Mouse (Mus musculus): ENCODE data around the gene Rab17. TPM values are rescaled to one million over a fixed set of nuclear protein-coding genes. Genes with fewer than 3 reads are reported as not detected.

Gene Rab17
- polyA plus RNA-seq, 1 experiment = 42.5 TPM

- Histone ChIP-seq H3K36me3 (ENCODE audit: control insufficient read depth, insufficient read depth, low read length) (no peaks in the 10 kb centered on the region), H3K4me1 (ENCODE audit: control insufficient read depth, insufficient read depth, insufficient read length, low read length) (peaks cover 2% of the 10 kb centered on the region; the same call in 1 of the 2 replicates), H3K4me3 (ENCODE audit: low read depth, low read length) (no peak overlapping the region), H3K27me3 (ENCODE audit: control insufficient read depth, insufficient read depth, low read length) (no peaks in the 10 kb centered on the region), H3K27ac (ENCODE audit: insufficient read depth, low read depth, low read length) (no peak overlapping the region)
- TF ChIP-seq CTCF (IDR thresholded peaks at IDR 0.05; ENCODE audit: extremely low read depth, insufficient read length, insufficient replicate concordance, low read depth, low read length) (peak; percentile 99), POLR2A (IDR thresholded peaks at IDR 0.05; ENCODE audit: low read depth, low read length) (no peak)
- WGBS = 28% methylated on average over 9 of the region's 9 CpGs
Observed at GRCm38 (mm10) chr1:90972911-90973573, 3.6 kb upstream of the Rab17 start.

- peaks cover 4% of the 10 kb centered on the region; the same call in 1 of the 2 replicates for H3K36me3 ChIP-seq (ENCODE audit: control insufficient read depth, insufficient read depth, low read length)
- H3K27ac ChIP-seq (ENCODE audit: insufficient read depth, low read depth, low read length) = peak overlapping the region; percentile 89
- no peaks in the 10 kb centered on the region for H3K27me3 ChIP-seq (ENCODE audit: control insufficient read depth, insufficient read depth, low read length)
- TF ChIP-seq CTCF (IDR thresholded peaks at IDR 0.05; ENCODE audit: extremely low read depth, insufficient read length, insufficient replicate concordance, low read depth, low read length) (no peak), POLR2A (IDR thresholded peaks at IDR 0.05; ENCODE audit: low read depth, low read length) (no peak; the same call in 1 of the 2 replicates)
- peak overlapping the region; percentile 79 for H3K4me3 ChIP-seq (ENCODE audit: low read depth, low read length)
- 22% methylated on average over 10 of the region's 10 CpGs for WGBS
- peaks cover 12% of the 10 kb centered on the region; the same call in 1 of the 2 replicates for H3K4me1 ChIP-seq (ENCODE audit: control insufficient read depth, insufficient read depth, insufficient read length, low read length)
Observed at GRCm38 (mm10) chr1:90969881-90970390, 475 bp upstream of the Rab17 start.

GRCm38 (mm10) chr1:90968649-90969048 is 812 bp downstream of the Rab17 start:
- no peaks in the 10 kb centered on the region for H3K27me3 ChIP-seq (ENCODE audit: control insufficient read depth, insufficient read depth, low read length)
- TF ChIP-seq CTCF (IDR thresholded peaks at IDR 0.05; ENCODE audit: extremely low read depth, insufficient read length, insufficient replicate concordance, low read depth, low read length) = no peak
- TF ChIP-seq POLR2A (IDR thresholded peaks at IDR 0.05; ENCODE audit: low read depth, low read length) = no peak
- WGBS = 31% methylated on average over 4 of the region's 4 CpGs
- H3K4me3 ChIP-seq (ENCODE audit: low read depth, low read length) = peak overlapping the region; percentile 79
- H3K27ac ChIP-seq (ENCODE audit: insufficient read depth, low read depth, low read length) = peak overlapping the region; percentile 89
- peaks cover 4% of the 10 kb centered on the region; the same call in 1 of the 2 replicates for H3K36me3 ChIP-seq (ENCODE audit: control insufficient read depth, insufficient read depth, low read length)
- peaks cover 17% of the 10 kb centered on the region; the same call in 1 of the 2 replicates for H3K4me1 ChIP-seq (ENCODE audit: control insufficient read depth, insufficient read depth, insufficient read length, low read length)

GRCm38 (mm10) chr1:90967583-90967982 is 1.9 kb downstream of the Rab17 start:
- TF ChIP-seq CTCF (IDR thresholded peaks at IDR 0.05; ENCODE audit: extremely low read depth, insufficient read length, insufficient replicate concordance, low read depth, low read length) = no peak
- no peak for TF ChIP-seq POLR2A (IDR thresholded peaks at IDR 0.05; ENCODE audit: low read depth, low read length)
- peak overlapping the region; percentile 84 for H3K27ac ChIP-seq (ENCODE audit: insufficient read depth, low read depth, low read length)
- H3K4me3 ChIP-seq (ENCODE audit: low read depth, low read length) = peak overlapping the region; percentile 53
- no peaks in the 10 kb centered on the region for H3K27me3 ChIP-seq (ENCODE audit: control insufficient read depth, insufficient read depth, low read length)
- WGBS = 26% methylated on average over 7 of the region's 7 CpGs
- H3K36me3 ChIP-seq (ENCODE audit: control insufficient read depth, insufficient read depth, low read length) = peaks cover 4% of the 10 kb centered on the region; the same call in 1 of the 2 replicates
- H3K4me1 ChIP-seq (ENCODE audit: control insufficient read depth, insufficient read depth, insufficient read length, low read length) = peaks cover 21% of the 10 kb centered on the region; the same call in 1 of the 2 replicates

GRCm38 (mm10) chr1:90962994-90963393 is 6.5 kb downstream of the Rab17 start:
- H3K27me3 ChIP-seq (ENCODE audit: control insufficient read depth, insufficient read depth, low read length) = no peaks in the 10 kb centered on the region
- H3K4me1 ChIP-seq (ENCODE audit: control insufficient read depth, insufficient read depth, insufficient read length, low read length) = peaks cover 19% of the 10 kb centered on the region; the same call in 1 of the 2 replicates
- peaks cover 25% of the 10 kb centered on the region for H3K36me3 ChIP-seq (ENCODE audit: control insufficient read depth, insufficient read depth, low read length)
- TF ChIP-seq CTCF (IDR thresholded peaks at IDR 0.05; ENCODE audit: extremely low read depth, insufficient read length, insufficient replicate concordance, low read depth, low read length) (no peak), POLR2A (IDR thresholded peaks at IDR 0.05; ENCODE audit: low read depth, low read length) (no peak)
- H3K4me3 ChIP-seq (ENCODE audit: low read depth, low read length) = no peak overlapping the region
- H3K27ac ChIP-seq (ENCODE audit: insufficient read depth, low read depth, low read length) = no peak overlapping the region
- 16% methylated on average over 3 of the region's 3 CpGs for WGBS

GRCm38 (mm10) chr1:90962526-90962925 is 6.9 kb downstream of the Rab17 start:
- H3K4me1 ChIP-seq (ENCODE audit: control insufficient read depth, insufficient read depth, insufficient read length, low read length) = peaks cover 15% of the 10 kb centered on the region; the same call in 1 of the 2 replicates
- no peak overlapping the region for H3K4me3 ChIP-seq (ENCODE audit: low read depth, low read length)
- 46% methylated on average over 4 of the region's 4 CpGs for WGBS
- H3K27me3 ChIP-seq (ENCODE audit: control insufficient read depth, insufficient read depth, low read length) = no peaks in the 10 kb centered on the region
- TF ChIP-seq CTCF (IDR thresholded peaks at IDR 0.05; ENCODE audit: extremely low read depth, insufficient read length, insufficient replicate concordance, low read depth, low read length) (no peak), POLR2A (IDR thresholded peaks at IDR 0.05; ENCODE audit: low read depth, low read length) (no peak)
- H3K36me3 ChIP-seq (ENCODE audit: control insufficient read depth, insufficient read depth, low read length) = peaks cover 25% of the 10 kb centered on the region
- no peak overlapping the region for H3K27ac ChIP-seq (ENCODE audit: insufficient read depth, low read depth, low read length)

Measured in small intestine, adult 2 months (tissue).